Mouse (Mus musculus): ENCODE data around the gene Hunk. TPM values are rescaled to one million over a fixed set of nuclear protein-coding genes. Genes with fewer than 3 reads are reported as not detected.

Hunk gene
- 18.7 and 19.0 TPM in 2 replicates for polyA plus RNA-seq (2015; fragmentation: Nextera tagmentation; extraction: Ambion mirVana)

- no peaks in the 10 kb centered on the region for H3K9me3 ChIP-seq
- H3K4me2 ChIP-seq = peak within 1 kb of the TSS; percentile 92
- no peaks in the 10 kb centered on the region for H3K27me3 ChIP-seq
- WGBS = under 1% methylated on average over 92 of the region's 101 CpGs
- H3K27ac ChIP-seq = peak within 1 kb of the TSS; percentile 99
- H3K4me3 ChIP-seq = peak within 1 kb of the TSS; percentile 92
- ATAC-seq (ENCODE audit: insufficient number of reproducible peaks, insufficient read depth, low FRiP score, low TSS enrichment, low read depth) = peak; percentile 82
- H3K9ac ChIP-seq = peak within 1 kb of the TSS; percentile 95
- peaks cover 13% of the 10 kb centered on the region for H3K36me3 ChIP-seq
- peaks cover 43% of the 10 kb centered on the region for H3K4me1 ChIP-seq
Observed at GRCm38 (mm10) chr16:90385688-90386513, at the start of gene Hunk. TSS of gene Hunk (plus strand) at chr16:90386013.

GRCm38 (mm10) chr16:90339026-90339425 is 46.8 kb upstream of the Hunk start:
- WGBS = 93% methylated on average over 6 of the region's 6 CpGs

GRCm38 (mm10) chr16:90341086-90341485 is 44.7 kb upstream of the Hunk start:
- Histone ChIP-seq H3K4me3 (no peak overlapping the region), H3K9me3 (no peaks in the 10 kb centered on the region), H3K4me1 (no peaks in the 10 kb centered on the region), H3K4me2 (no peak overlapping the region), H3K27ac (no peak overlapping the region), H3K27me3 (no peaks in the 10 kb centered on the region), H3K36me3 (no peaks in the 10 kb centered on the region), H3K9ac (no peak overlapping the region; the same call in 1 of the 2 replicates)
- WGBS = 88% methylated on average over 5 of the region's 5 CpGs
- ATAC-seq (ENCODE audit: insufficient number of reproducible peaks, insufficient read depth, low FRiP score, low TSS enrichment, low read depth) = no peak

More at GRCm38 (mm10) chr16:90339026-90339425, 46.8 kb upstream of the Hunk start:
- Histone ChIP-seq H3K9ac (no peak overlapping the region), H3K27ac (no peak overlapping the region), H3K9me3 (no peaks in the 10 kb centered on the region), H3K36me3 (no peaks in the 10 kb centered on the region), H3K4me2 (no peak overlapping the region), H3K4me1 (no peaks in the 10 kb centered on the region), H3K4me3 (no peak overlapping the region), H3K27me3 (no peaks in the 10 kb centered on the region)
- ATAC-seq (ENCODE audit: insufficient number of reproducible peaks, insufficient read depth, low FRiP score, low TSS enrichment, low read depth) = no peak

GRCm38 (mm10) chr16:90349700-90350548 is 35.9 kb upstream of the Hunk start:
- peak overlapping the region; percentile 25; the same call in 1 of the 2 replicates for H3K4me3 ChIP-seq
- peak; percentile 84 for ATAC-seq (ENCODE audit: insufficient number of reproducible peaks, insufficient read depth, low FRiP score, low TSS enrichment, low read depth)
- 28% methylated on average over 12 of the region's 13 CpGs for WGBS
- H3K27ac ChIP-seq = no peak overlapping the region
- no peaks in the 10 kb centered on the region for H3K36me3 ChIP-seq
- H3K4me2 ChIP-seq = no peak overlapping the region
- no peaks in the 10 kb centered on the region for H3K4me1 ChIP-seq
- no peaks in the 10 kb centered on the region for H3K27me3 ChIP-seq
- H3K9me3 ChIP-seq = no peaks in the 10 kb centered on the region
- no peak overlapping the region for H3K9ac ChIP-seq

- H3K4me3 ChIP-seq = no peak overlapping the region
- H3K36me3 ChIP-seq = no peaks in the 10 kb centered on the region
- no peak overlapping the region for H3K27ac ChIP-seq
- 65% methylated on average over 8 of the region's 8 CpGs for WGBS
- no peak for ATAC-seq (ENCODE audit: insufficient number of reproducible peaks, insufficient read depth, low FRiP score, low TSS enrichment, low read depth)
- H3K4me1 ChIP-seq = no peaks in the 10 kb centered on the region
- H3K27me3 ChIP-seq = no peaks in the 10 kb centered on the region
- no peak overlapping the region for H3K4me2 ChIP-seq
- H3K9me3 ChIP-seq = no peaks in the 10 kb centered on the region
- H3K9ac ChIP-seq = no peak overlapping the region
Observed at GRCm38 (mm10) chr16:90351726-90352125, 34.1 kb upstream of the Hunk start.

GRCm38 (mm10) chr16:90352691-90353090 is 33.1 kb upstream of the Hunk start:
- Histone ChIP-seq H3K4me3 (no peak overlapping the region), H3K27ac (no peak overlapping the region), H3K4me2 (no peak overlapping the region), H3K36me3 (no peaks in the 10 kb centered on the region), H3K9ac (no peak overlapping the region), H3K9me3 (no peaks in the 10 kb centered on the region), H3K4me1 (no peaks in the 10 kb centered on the region), H3K27me3 (no peaks in the 10 kb centered on the region)
- ATAC-seq (ENCODE audit: insufficient number of reproducible peaks, insufficient read depth, low FRiP score, low TSS enrichment, low read depth) = no peak
- 66% methylated on average over 6 of the region's 6 CpGs for WGBS

- Histone ChIP-seq H3K9me3 (no peaks in the 10 kb centered on the region), H3K4me3 (no peak overlapping the region), H3K27me3 (no peaks in the 10 kb centered on the region), H3K4me1 (no peaks in the 10 kb centered on the region), H3K9ac (no peak overlapping the region), H3K27ac (no peak overlapping the region), H3K36me3 (no peaks in the 10 kb centered on the region), H3K4me2 (no peak overlapping the region)
- WGBS = 84% methylated on average over 5 of the region's 5 CpGs
- ATAC-seq (ENCODE audit: insufficient number of reproducible peaks, insufficient read depth, low FRiP score, low TSS enrichment, low read depth) = no peak
Observed at GRCm38 (mm10) chr16:90353156-90353555, 32.7 kb upstream of the Hunk start.

GRCm38 (mm10) chr16:90359329-90359728 is 26.5 kb upstream of the Hunk start:
- Histone ChIP-seq H3K4me2 (no peak overlapping the region), H3K4me1 (peaks cover 47% of the 10 kb centered on the region), H3K36me3 (no peaks in the 10 kb centered on the region), H3K27me3 (no peaks in the 10 kb centered on the region), H3K9ac (no peak overlapping the region), H3K27ac (peak overlapping the region; percentile 60; the same call in 1 of the 2 replicates), H3K9me3 (no peaks in the 10 kb centered on the region), H3K4me3 (no peak overlapping the region)
- 82% methylated on average over 9 of the region's 9 CpGs for WGBS
- ATAC-seq (ENCODE audit: insufficient number of reproducible peaks, insufficient read depth, low FRiP score, low TSS enrichment, low read depth) = no peak

GRCm38 (mm10) chr16:90359750-90360149 is 26.1 kb upstream of the Hunk start:
- H3K4me3 ChIP-seq = no peak overlapping the region
- H3K36me3 ChIP-seq = no peaks in the 10 kb centered on the region
- H3K9me3 ChIP-seq = no peaks in the 10 kb centered on the region
- ATAC-seq (ENCODE audit: insufficient number of reproducible peaks, insufficient read depth, low FRiP score, low TSS enrichment, low read depth) = no peak
- peak overlapping the region; percentile 60 for H3K27ac ChIP-seq
- H3K9ac ChIP-seq = no peak overlapping the region
- peaks cover 47% of the 10 kb centered on the region for H3K4me1 ChIP-seq
- 18% methylated on average over 4 of the region's 4 CpGs for WGBS
- H3K27me3 ChIP-seq = no peaks in the 10 kb centered on the region
- H3K4me2 ChIP-seq = no peak overlapping the region

- Histone ChIP-seq H3K9me3 (no peaks in the 10 kb centered on the region), H3K36me3 (no peaks in the 10 kb centered on the region), H3K4me1 (peaks cover 47% of the 10 kb centered on the region), H3K27me3 (no peaks in the 10 kb centered on the region), H3K27ac (peak overlapping the region; percentile 60), H3K4me2 (no peak overlapping the region), H3K9ac (no peak overlapping the region), H3K4me3 (no peak overlapping the region)
- no peak for ATAC-seq (ENCODE audit: insufficient number of reproducible peaks, insufficient read depth, low FRiP score, low TSS enrichment, low read depth)
- WGBS = 43% methylated on average over 7 of the region's 7 CpGs
Observed at GRCm38 (mm10) chr16:90360327-90360726, 25.5 kb upstream of the Hunk start.

- H3K9me3 ChIP-seq = no peaks in the 10 kb centered on the region
Observed at GRCm38 (mm10) chr16:90362926-90363325, 22.9 kb upstream of the Hunk start.

More at GRCm38 (mm10) chr16:90362926-90363325, 22.9 kb upstream of the Hunk start:
- H3K36me3 ChIP-seq = no peaks in the 10 kb centered on the region
- H3K27ac ChIP-seq = peak overlapping the region; percentile 84
- H3K27me3 ChIP-seq = no peaks in the 10 kb centered on the region
- H3K4me3 ChIP-seq = no peak overlapping the region
- ATAC-seq (ENCODE audit: insufficient number of reproducible peaks, insufficient read depth, low FRiP score, low TSS enrichment, low read depth) = no peak
- no peak overlapping the region for H3K9ac ChIP-seq
- H3K4me1 ChIP-seq = peaks cover 54% of the 10 kb centered on the region
- 26% methylated on average over 6 of the region's 6 CpGs for WGBS
- no peak overlapping the region for H3K4me2 ChIP-seq
